Mouse (Mus musculus): Measurements from ENCODE around the gene Krt20.
A peak's percentile ranks its signal among the peaks of the same experiment; 100 is the strongest.

Krt20 gene

DNA sequence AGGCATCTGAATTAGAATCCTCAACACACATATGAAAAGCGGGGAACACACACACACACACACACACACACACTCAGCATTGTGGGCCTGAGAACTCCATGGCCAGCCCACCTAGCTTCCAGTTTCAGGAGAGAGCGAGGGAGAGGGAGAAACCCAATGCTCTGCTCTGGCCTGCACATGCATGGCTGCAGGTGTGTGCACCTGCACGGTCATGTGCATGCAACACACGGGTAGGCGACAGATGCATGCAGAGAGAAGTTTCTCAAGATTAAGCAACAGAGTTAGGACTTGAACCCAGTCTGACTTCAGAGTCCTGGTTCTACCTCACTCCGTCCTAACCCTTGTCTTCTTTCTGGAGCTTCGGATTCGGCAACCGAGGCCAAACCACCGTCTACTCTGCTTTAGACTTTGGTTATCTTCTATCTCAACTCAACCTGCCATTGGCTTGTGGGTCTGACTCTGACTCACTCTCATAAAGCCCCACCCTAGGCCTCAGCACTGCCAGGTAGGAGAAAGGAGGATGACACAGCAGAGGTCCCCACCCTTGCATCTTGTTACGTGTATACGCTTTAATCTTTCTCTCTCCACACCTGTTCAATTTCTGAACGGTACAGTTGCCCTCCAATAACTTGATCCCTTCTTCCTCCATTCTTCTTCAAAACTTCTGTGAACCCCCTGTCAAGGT, 23.3 kb downstream of the Krt20 start:
- DNase-seq (ENCODE audit: inconsistent age in 2 of 2, low spot score in 1 of 2) = no peak

GRCm38 (mm10) chr11:99413247-99413646, 24.7 kb downstream of the Krt20 start:
- peak; percentile 11 to 71 for DNase-seq (ENCODE audit: inconsistent age in 2 of 2, low spot score in 1 of 2)

GRCm38 (mm10) chr11:99406186-99406585, 31.8 kb downstream of the Krt20 start:
- no peak for DNase-seq (ENCODE audit: inconsistent age in 2 of 2, low spot score in 1 of 2)

DNA sequence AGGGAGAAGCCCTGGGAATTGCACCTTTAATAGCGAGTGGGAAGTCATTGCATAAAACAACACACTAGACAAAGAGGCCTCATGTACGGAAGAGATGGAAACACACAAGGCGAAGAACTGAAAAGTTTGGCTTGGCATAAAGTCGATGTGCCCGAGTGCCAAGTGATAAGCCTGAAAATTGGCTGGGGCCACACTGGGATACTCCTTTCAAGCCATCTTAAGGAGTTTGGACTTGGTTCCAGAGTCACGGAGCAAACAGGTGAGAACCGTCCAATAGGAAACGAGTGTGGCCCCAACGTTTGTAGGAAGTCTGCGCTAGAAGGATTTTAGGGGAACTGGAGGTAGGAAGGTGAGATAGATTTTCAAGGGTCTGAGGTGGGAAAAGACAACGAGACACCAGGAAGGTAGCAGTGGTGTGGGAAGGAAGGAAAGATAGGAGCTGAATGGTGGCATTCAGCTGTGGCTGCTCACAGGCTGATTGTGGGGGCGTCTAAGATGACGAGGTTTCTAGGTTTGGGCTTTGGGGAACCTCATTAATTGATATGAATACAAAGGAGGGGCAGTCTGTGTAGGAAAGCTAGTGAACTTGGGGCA, 37.9 kb downstream of the Krt20 start:
- no peak for DNase-seq (ENCODE audit: inconsistent age in 2 of 2, low spot score in 1 of 2)

DNA sequence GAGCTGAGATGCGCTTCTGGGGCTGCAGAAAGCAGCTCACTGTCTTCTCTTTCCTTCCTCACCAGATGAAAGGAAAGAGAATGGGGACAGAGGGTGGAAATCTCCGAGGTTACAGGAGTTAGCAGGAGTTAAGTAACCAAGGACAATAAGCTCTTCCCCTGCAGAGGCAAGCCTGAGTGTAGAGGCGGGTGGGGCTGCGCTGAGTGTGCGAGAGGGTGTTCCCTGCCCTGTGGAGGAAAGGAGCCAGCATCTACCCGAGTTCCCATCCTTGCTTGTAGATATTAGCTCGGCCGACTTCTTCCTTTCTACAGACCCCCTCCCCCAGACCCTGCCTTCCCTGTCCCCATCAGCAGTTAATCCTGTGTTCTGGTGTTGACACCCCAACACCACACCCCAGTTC, 39.1 kb downstream of the Krt20 start:
- DNase-seq (ENCODE audit: inconsistent age in 2 of 2, low spot score in 1 of 2) = no peak

DNA sequence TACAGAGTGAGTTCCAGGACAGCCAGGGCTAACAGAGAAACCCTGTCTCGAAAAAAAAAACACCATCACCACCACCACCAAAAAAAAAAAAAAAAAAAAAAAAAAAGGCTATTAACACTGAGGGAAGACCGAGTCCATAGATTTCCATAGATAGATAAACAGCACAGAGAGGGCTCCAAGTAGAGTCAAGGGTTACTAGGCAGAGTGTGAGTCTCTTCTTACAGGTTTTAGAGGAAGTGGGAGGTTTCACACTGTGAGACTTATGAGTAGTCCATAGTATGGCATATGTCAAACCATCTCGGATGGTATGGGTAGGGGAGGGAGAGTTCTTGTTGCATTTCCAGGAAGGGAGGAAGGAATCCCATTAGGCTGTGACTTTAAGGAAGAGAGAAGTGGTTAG, 39.9 kb downstream of the Krt20 start:
- DNase-seq (ENCODE audit: inconsistent age in 2 of 2, low spot score in 1 of 2) = no peak

- DNase-seq (ENCODE audit: inconsistent age in 2 of 2, low spot score in 1 of 2) = no peak
These were observed 41.3 kb downstream of the Krt20 start for GRCm38 (mm10) chr11:99396661-99397060.

DNA sequence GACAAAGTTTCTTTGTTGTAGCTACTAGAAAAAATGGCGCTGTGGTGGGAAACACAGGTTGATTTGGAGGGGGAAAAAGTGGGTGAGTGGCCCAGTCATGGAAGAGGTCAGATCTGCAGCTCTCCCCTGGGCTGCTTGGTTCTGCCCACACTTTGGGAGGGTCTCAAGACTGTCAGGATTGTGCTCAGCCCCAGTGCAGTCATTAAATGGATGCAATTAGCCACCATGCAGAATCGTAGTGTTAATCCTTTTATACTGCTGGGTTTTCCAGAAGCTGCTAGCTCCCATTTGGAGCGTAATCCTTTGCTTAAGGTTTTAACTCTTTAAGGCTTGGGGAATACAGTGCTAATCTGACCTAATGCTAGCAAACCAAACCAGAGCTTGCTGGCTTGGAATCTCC, 41.9 kb downstream of the Krt20 start:
- no peak for DNase-seq (ENCODE audit: inconsistent age in 2 of 2, low spot score in 1 of 2)

GRCm38 (mm10) chr11:99392492-99392891, 45.5 kb downstream of the Krt20 start:
- DNase-seq (ENCODE audit: inconsistent age in 2 of 2, low spot score in 1 of 2) = no peak

- no peak for DNase-seq (ENCODE audit: inconsistent age in 2 of 2, low spot score in 1 of 2)
These were observed 46.6 kb downstream of the Krt20 start for GRCm38 (mm10) chr11:99391375-99391774.

DNA sequence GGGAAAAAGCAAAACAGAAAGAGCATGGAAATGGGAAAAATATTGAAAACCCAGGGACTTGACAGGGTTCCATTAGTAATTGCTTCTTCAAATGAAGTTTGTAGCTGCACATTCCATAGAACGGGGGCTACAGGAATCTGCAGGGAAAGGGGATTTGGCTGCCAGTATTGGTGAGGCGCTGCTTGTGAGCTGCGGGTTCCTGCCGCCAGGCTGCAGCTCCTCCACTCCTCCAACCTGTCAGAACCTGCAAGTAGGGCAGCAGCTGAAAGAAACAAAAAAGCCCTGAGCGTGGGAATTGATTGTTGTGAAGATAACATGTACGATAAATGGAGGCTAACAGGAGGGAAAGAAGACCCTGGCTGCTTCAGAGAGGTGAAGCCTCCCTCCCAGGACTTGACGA, 47.1 kb downstream of the Krt20 start:
- no peak for DNase-seq (ENCODE audit: inconsistent age in 2 of 2, low spot score in 1 of 2)

GRCm38 (mm10) chr11:99389264-99389663, 48.7 kb downstream of the Krt20 start, which contains the start of gene Krt10:
Gene Krt10, minus strand, starts transcription at chr11:99389364.
- no peak for DNase-seq (ENCODE audit: inconsistent age in 2 of 2, low spot score in 1 of 2)

DNA sequence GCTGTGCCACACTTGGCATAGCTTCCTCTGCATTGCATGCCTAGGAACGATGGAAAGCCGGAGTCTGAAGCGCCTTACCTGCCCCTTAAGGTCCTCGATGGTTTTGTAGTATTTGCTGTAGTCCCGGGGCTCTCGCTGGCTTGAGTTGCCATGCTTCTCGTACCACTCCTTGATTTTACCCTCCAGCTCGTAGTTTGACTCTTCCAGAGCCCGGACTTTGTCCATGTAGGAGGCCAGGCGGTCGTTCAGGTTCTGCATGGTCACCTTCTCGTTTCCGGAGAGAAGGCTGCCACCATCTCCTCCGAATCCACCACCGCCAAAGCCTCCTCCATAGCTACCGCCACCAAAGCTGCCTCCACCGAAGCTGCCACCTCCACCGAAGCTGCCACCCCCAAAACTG, 49.3 kb downstream of the Krt20 start:
- no peak for DNase-seq (ENCODE audit: inconsistent age in 2 of 2, low spot score in 1 of 2)

DNA sequence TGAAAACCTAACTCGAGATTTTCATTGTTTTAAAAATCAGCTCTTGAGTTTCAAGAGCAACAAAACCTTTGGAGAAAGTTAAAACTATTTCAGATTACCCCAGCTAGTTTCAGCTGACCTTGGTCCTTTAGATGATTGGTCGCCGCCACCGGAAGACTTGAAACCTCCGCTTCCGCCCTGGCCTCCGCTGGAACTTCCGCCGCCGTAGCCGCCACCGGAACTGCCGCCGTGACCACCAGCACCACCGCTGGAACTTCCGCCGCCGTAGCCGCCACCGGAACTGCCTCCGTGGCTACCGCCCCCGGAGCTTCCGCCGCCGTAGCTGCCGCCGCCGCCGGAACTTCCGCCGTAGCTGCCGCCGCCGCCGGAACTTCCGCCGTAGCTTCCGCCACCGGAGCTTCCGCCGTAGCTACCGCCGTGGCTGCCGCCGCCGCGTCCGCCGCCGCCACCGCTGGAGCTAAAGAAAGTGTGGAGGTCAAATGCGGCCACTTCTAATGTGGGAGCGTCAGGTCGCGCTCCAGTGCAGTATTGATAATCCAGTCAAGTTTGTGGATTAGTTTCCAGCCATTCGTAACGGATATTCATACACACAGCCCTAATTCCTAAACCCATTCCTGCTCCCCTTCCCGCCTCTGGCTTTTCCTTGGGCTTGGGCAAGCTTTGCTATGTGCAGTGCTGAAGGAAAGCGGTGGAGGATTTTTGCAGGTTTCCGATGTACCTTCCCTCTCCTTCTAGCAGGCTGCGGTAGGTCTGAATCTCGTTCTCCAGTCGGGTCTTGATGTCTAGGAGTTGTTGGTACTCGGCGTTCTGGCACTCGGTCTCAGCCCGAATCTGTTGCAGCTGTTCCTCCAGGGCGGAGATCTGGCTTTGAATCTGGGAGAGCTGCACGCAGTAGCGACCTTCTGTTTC, 51.9 kb downstream of the Krt20 start:
- peak; percentile 95 to 96 for DNase-seq (ENCODE audit: inconsistent age in 2 of 2, low spot score in 1 of 2)

- peak; percentile 60 to 89 for DNase-seq (ENCODE audit: inconsistent age in 2 of 2, low spot score in 1 of 2)
These were observed 58.4 kb downstream of the Krt20 start for GRCm38 (mm10) chr11:99379568-99379967.

Data from adrenal gland, adult (tissue).